Mouse (Mus musculus) heart, adult 2 months (tissue): ENCODE data around the gene Rsad1. TPM values are rescaled to one million over a fixed set of nuclear protein-coding genes. Genes with fewer than 3 reads are reported as not detected.

Source experiments
- DNase-seq, 2 experiments: peaks; one replicate each; pipeline ENCODE4 v3.0.0; 2021
- H3K27ac ChIP-seq: fragments of 200-600 bp; 2 replicates; pipeline ENCODE4 v1.8.1; 2022
- H3K27me3 ChIP-seq: fragments of 200-500 bp; 2 replicates; pipeline ENCODE4 v1.6.1; 2012; ENCODE audit warnings: mild to moderate bottlenecking, low read length, inconsistent platforms, mixed read lengths; ENCODE audit not compliant: control insufficient read depth, insufficient read depth
- H3K36me3 ChIP-seq: fragments of 200-500 bp; 2 replicates; pipeline ENCODE4 v1.6.1; 2012; ENCODE audit warnings: low read length, inconsistent platforms; ENCODE audit not compliant: control insufficient read depth, insufficient read depth
- H3K4me1 ChIP-seq: fragments of 200-500 bp; 2 replicates; pipeline ENCODE4 v1.6.1; 2011; ENCODE audit warnings: low read length; ENCODE audit not compliant: control insufficient read depth, insufficient read depth
- H3K4me3 ChIP-seq: fragments of 200-600 bp; 2 replicates; pipeline ENCODE4 v1.8.1; 2022
- H3K79me2 ChIP-seq: fragments of 200-500 bp; replicated peaks from 2 replicates; pipeline ENCODE4 v1.6.1; 2012; ENCODE audit warnings: mild to moderate bottlenecking, inconsistent platforms, low read length, moderate library complexity, mixed read lengths; ENCODE audit not compliant: control insufficient read depth, insufficient read depth
- H3K9ac ChIP-seq: fragments of 200-500 bp; 2 replicates; pipeline ENCODE4 v1.6.1; 2012; ENCODE audit warnings: low read depth, mild to moderate bottlenecking, control low read depth, inconsistent platforms, low read length, mixed read lengths
- CTCF ChIP-seq: fragments of 200-600 bp; IDR thresholded peaks from 2 replicates; pipeline ENCODE4 v1.8.1; 2022; ENCODE audit warnings: antibody characterized with exemption, mild to moderate bottlenecking, moderate library complexity
- EP300 ChIP-seq: fragments of 200-500 bp; IDR thresholded peaks from 2 replicates; pipeline ENCODE4 v1.6.1; 2011; ENCODE audit warnings: low read depth, low read length, control low read depth; ENCODE audit not compliant: insufficient read depth
- POLR2A ChIP-seq: fragments of 200-500 bp; IDR thresholded peaks from 2 replicates; pipeline ENCODE4 v1.6.1; 2011; ENCODE audit warnings: mild to moderate bottlenecking, low read depth, low read length, control low read depth; ENCODE audit not compliant: insufficient read depth
- WGBS: fragments of 180-500 bp; shearing (Covaris S2); methylation state at CpG from one replicate; pipeline ENCODE4 v1.1.7; 2018; 5-methylcytosine and 5-hydroxymethylcytosine counted together
- intact Hi-C: fragments of 180-260 bp; cut with DNase I; formaldehyde crosslinking; loops from one replicate; pipeline ENCODE4 v1.15.1; 2025
- long read RNA-seq: library from polyadenylated mRNA; stranded (forward); transcript quantifications from one replicate; pipeline ENCODE4 v2.0.0, GENCODE M21; 2021
- polyA plus RNA-seq: library from polyadenylated mRNA; depleted of rRNA; stranded (reverse); fragments of >200 nt; gene quantifications from 2 replicates; pipeline ENCODE4 v1.2.3, GENCODE M21; 2012; rRNA removed
- total RNA-seq, 2 experiments: library from RNA; stranded (reverse); gene quantifications; 2 replicates each; pipeline ENCODE4 v1.2.3; 2021

Gene Rsad1
- total RNA-seq = 10 to 100 TPM in 1 of 2 experiments, 1 to 10 TPM in 1; 9.3 to 12.6 TPM
- polyA plus RNA-seq = 13.7 and 14.1 TPM in 2 replicates
- long read RNA-seq, full-length matches to known transcripts = 5 of 7 reads
- long read RNA-seq, partial matches to known transcripts = 1 of 7 reads
- long read RNA-seq, other reads (novel, unspliced or antisense) = 1 of 7 reads

DNA sequence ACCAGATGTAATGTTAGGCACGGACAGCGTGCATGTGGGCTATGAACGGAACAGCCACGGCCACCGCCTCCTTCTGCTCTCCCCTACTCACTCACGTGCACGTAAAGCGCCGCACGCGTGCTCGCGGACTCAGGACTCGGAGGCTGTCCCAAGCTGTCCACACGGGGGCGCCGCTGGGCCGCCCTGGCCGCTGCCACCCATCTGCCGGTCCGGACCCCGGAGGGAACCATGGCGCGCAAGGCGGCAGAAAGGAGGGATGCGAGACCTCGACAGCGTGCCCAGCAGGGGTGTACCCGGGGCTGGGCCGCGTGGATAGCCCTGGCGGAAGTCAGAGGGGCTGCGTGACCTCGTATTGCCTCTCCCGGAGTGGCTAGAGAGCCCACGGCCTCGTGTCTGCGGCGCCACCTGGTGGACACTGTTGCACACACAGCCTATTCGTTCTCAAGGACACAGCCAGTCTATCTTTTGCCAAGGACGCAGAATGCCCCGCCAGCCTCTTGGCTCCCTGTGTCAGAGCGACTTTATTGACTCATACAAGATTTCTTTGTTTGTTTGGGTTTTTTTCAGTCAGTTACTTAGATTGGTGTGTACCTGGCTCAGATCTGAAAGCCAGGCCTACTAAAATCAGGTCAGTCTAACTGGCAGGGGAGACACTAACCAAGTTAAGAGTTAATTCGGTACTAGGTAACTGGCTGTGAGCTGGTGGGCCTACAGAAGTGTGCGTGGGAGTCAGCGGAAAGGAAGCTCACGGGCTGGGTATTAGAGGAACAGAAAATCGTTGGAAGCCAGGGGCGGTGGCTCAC lies at the start of gene Rsad1:
Rsad1 (minus strand) TSS at position 368 of the 803 bp plus-strand sequence.
- Histone ChIP-seq H3K27ac (peak within 1 kb of the TSS; percentile 96), H3K9ac (peak within 1 kb of the TSS; percentile 89), H3K27me3 (no peaks in the 10 kb centered on the region), H3K4me3 (peak within 1 kb of the TSS; percentile 73), H3K4me1 (peaks cover 5% of the 10 kb centered on the region; the same call in 1 of the 2 replicates), H3K79me2 (no peaks in the 10 kb centered on the region), H3K36me3 (no peaks in the 10 kb centered on the region)
- TF ChIP-seq CTCF (no peak), POLR2A (peak; percentile 65), EP300 (peak; percentile 80)
- 3% methylated on average over 49 of the region's 49 CpGs for WGBS
- intact Hi-C loops = loop anchor here (5.0 kb wide), 3 partner anchors 168 to 222 kb away; partner anchors contain the start of gene Ankrd40
- DNase-seq = peak; percentile 95 to 96

DNA sequence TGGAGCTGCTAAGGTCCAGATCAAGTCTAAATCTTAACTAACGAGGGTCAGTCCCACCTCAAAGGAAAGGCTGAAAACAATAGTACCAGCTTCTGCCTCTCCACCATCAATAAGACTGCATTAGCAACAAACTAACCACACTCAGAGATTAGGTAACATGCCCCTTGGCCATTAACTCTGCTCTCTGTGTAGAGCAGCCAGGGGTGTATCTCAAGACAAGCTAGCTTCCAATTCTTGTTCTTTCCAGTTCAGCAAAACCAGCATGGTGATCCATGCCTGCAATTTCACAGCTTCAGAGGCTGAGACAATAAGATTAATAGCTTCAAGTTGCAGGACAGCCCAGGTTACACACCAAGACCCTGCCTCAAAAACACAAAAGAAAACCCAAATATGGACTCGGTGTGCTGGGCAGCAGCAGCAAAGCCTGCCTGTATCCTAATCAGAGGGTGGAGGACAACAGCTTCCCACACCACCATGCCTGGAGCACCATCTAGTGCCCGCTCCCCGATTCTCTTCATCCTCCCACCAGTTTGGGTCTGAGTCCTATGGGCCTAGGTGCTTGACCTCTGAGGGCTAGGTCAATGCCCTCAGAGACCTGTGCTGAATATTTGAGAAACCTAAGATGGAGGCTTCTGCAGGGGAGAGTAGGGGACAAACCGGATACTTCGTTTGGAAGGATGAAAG lies 49.5 kb upstream of the Rsad1 start:
- Histone ChIP-seq H3K27me3 (no peaks in the 10 kb centered on the region), H3K36me3 (peaks cover 2% of the 10 kb centered on the region; the same call in 1 of the 2 replicates), H3K27ac (no peak overlapping the region), H3K9ac (no peak overlapping the region), H3K4me1 (peaks cover 7% of the 10 kb centered on the region), H3K79me2 (no peaks in the 10 kb centered on the region), H3K4me3 (no peak overlapping the region)
- WGBS = 75% methylated on average over 6 of the region's 6 CpGs
- intact Hi-C loops = no loop called here
- no peak for TF ChIP-seq EP300
- TF ChIP-seq POLR2A = no peak
- 0 out of 2 replicates have a peak, but pooled peaks have one; percentile 24 for TF ChIP-seq CTCF
- DNase-seq = no peak

DNA sequence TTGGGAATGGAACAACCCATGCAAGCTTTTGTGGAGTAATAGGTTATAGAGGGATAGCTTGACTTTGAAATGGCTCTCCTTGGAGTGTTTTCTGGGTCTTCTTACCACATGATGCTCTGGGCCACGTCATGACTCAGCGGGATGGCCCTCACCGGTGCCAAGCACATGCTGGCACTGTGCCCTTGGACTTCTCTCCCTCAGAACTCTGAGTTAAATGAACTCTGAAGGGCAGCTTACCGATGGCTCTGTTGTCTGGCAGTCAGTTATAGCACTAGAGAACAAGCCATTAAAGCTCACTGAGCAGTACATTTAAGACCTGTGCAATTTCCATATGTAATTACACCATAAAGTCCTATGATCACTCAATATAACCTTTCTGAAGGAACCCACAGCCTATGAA lies 48.3 kb upstream of the Rsad1 start:
- no peak for TF ChIP-seq EP300
- TF ChIP-seq POLR2A = no peak
- TF ChIP-seq CTCF = no peak
- intact Hi-C loops = no loop called here
- H3K36me3 ChIP-seq = peaks cover 2% of the 10 kb centered on the region; the same call in 1 of the 2 replicates
- H3K79me2 ChIP-seq = no peaks in the 10 kb centered on the region
- H3K4me1 ChIP-seq = peaks cover 5% of the 10 kb centered on the region
- H3K9ac ChIP-seq = no peak overlapping the region
- no peak overlapping the region for H3K4me3 ChIP-seq
- peak; percentile 46 to 67 for DNase-seq
- no peaks in the 10 kb centered on the region for H3K27me3 ChIP-seq
- 36% methylated on average over 4 of the region's 4 CpGs for WGBS
- peak overlapping the region; percentile 21; the same call in 1 of the 2 replicates for H3K27ac ChIP-seq

DNA sequence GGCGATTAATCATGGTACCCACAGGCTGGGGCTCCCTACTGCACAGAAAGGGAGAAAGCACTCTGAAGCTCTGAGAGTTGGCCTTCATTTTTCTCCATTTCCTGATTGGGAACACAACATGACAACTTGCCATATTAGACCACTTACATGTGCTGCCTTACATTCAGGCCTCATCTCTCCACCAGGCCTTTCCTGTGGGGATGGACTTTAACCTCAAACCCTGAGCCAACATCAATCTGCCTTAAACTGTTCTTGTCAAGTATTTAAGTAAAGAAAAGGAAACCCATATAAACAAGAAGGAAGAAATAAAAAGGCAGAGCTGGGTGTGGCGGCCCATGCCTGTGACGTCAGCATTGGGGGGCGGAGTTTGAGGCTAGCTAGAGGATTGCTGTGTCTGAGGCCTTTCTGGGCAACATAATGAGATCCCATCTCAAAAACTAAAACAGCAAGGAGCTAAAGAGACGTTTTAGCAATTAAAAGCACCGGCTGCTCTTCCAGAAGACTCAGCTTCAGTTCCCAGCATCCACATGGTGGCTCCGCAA lies 47.3 kb upstream of the Rsad1 start:
- TF ChIP-seq CTCF (no peak), POLR2A (no peak), EP300 (no peak)
- no peak for DNase-seq
- no peak overlapping the region for H3K9ac ChIP-seq
- H3K4me1 ChIP-seq = peaks cover 2% of the 10 kb centered on the region
- no peak overlapping the region for H3K27ac ChIP-seq
- H3K36me3 ChIP-seq = peaks cover 2% of the 10 kb centered on the region; the same call in 1 of the 2 replicates
- WGBS = 72% methylated on average over 7 of the region's 7 CpGs
- no peak overlapping the region for H3K4me3 ChIP-seq
- no peaks in the 10 kb centered on the region for H3K27me3 ChIP-seq
- H3K79me2 ChIP-seq = no peaks in the 10 kb centered on the region
- intact Hi-C loops = no loop called here

DNA sequence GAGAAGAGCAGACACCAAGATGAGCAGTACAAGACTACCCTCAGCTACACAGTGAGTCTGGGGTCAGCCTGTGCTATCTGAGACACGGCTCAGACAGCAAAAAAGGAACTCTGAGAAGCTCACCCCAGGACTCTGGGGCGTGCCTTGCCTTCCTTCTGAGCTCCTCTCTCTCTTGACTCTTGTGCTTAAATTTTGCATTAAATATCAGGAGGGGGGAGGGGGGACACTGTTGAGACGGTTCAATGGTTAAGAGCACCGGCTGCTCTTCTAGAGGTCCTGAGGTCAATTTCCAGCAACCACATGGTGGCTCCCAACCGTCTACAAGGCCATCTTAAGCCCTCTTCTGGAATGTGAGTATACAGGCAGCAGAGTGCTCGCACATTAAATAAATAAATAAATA lies 38.5 kb upstream of the Rsad1 start:
- DNase-seq = no peak
- Histone ChIP-seq H3K27ac (no peak overlapping the region), H3K27me3 (no peaks in the 10 kb centered on the region), H3K4me3 (no peak overlapping the region), H3K9ac (no peak overlapping the region), H3K79me2 (no peaks in the 10 kb centered on the region), H3K36me3 (no peaks in the 10 kb centered on the region), H3K4me1 (peaks cover 8% of the 10 kb centered on the region)
- intact Hi-C loops = no loop called here
- TF ChIP-seq POLR2A = no peak
- no peak for TF ChIP-seq CTCF
- TF ChIP-seq EP300 = no peak
- WGBS = 91% methylated on average over 6 of the region's 6 CpGs
